Comparison of ENCODE assay signal across 10 mouse cellular contexts in the genomic region with DNA sequence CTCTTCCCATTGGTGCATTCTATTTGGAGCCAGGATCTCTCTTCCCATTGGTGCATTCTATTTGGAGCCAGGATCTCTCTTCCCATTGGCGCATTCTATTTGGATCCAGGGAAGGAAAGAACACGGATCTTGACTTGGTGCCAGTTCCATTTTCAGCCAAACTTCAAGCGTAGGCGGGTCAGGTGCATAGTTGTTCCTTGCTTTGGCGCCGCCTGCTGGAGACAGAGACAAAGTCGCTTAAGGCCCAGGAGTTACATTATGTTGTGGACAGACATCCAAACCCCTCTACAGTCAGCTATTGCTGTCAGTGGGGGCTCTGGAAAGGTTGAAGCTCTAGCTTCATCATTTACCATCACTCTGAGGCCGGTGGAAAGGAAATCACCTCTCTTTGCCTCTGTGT. TPM values are rescaled to one million over a fixed set of nuclear protein-coding genes. Genes with fewer than 3 reads are reported as not detected.
DNase-seq lines count a peak whose midpoint lies in the region; ATAC-seq and TF ChIP-seq lines count a peak whose summit lies in the region.
"Had no signal": no experiment of that assay in that cellular context is flagged by ENCODE, and none has a peak within 500 bp of the region (broad histone marks: within the 10 kb centered on the region; RNA-seq: fewer than 3 reads in every experiment).

No protein-coding gene starts in this region.

- no peak overlapping the region for H3K4me3 ChIP-seq in lung, adult 2 months (replicated peaks; ENCODE audit: extremely low read depth, low read depth, low read length)
- H3K4me3 ChIP-seq in cortical plate, adult 2 months (ENCODE audit: insufficient read depth, low read length), result no peak overlapping the region

- TF ChIP-seq POLR2A in lung, adult 2 months (IDR thresholded peaks at IDR 0.05; ENCODE audit: borderline replicate concordance, extremely low read depth, low read depth, low read length), result no peak
- no peak for TF ChIP-seq POLR2A in cortical plate, adult 2 months (IDR thresholded peaks at IDR 0.05; ENCODE audit: extremely low read depth, insufficient read depth, low read length)

- ATAC-seq in inflammation-experienced regulatory T-cells, adult 6 months, result no peak
- ATAC-seq: intestine, embryonic 16.5 days had no signal

- no peaks in the 10 kb centered on the region for H3K4me1 ChIP-seq in lung, adult 2 months (ENCODE audit: control insufficient read depth, insufficient read depth, low read length)
- no peaks in the 10 kb centered on the region for H3K4me1 ChIP-seq in cortical plate, adult 2 months (ENCODE audit: control insufficient read depth, insufficient read depth, low read length)

- TF ChIP-seq CTCF in lung, adult 2 months (IDR thresholded peaks at IDR 0.05; ENCODE audit: insufficient read depth, low read length), result peak; percentile 39; the same call in 1 of the 2 replicates
- TF ChIP-seq CTCF in cortical plate, adult 2 months (IDR thresholded peaks at IDR 0.05; ENCODE audit: extremely low read depth, insufficient read depth, low read length), result 0 out of 2 replicates have a peak, but pooled peaks have one; percentile 8

- no peak overlapping the region for H3K27ac ChIP-seq in cortical plate, adult 2 months (ENCODE audit: insufficient read depth, low read length)

- WGBS in lung, adult 2 months, result 66% methylated on average over 8 of the region's 8 CpGs

- DNase-seq in lung, adult 2 months, result no peak
- no peak for DNase-seq in lung, adult 18-20 months
- peak; percentile 42 for DNase-seq in MEL-GATA-1-ER (ENCODE audit: extremely low read depth, low read depth)
- DNase-seq in testis, postnatal 10 days (ENCODE audit: low spot score), result peak; percentile 53
- no peak for DNase-seq in urinary bladder, postnatal 36 days (ENCODE audit: low spot score in 2 of 2)
- DNase-seq: cerebellum, adult 2 months had no signal

RNA-seq across cellular contexts. Expression of a gene that starts 18.8 kb away (rescaled TPM):
- 26.8 and 33.9 TPM in 2 replicates for polyA plus RNA-seq in lung, adult 2 months (2012; rRNA removed)
- 112 and 115 TPM in 2 replicates for polyA plus RNA-seq in cortical plate, adult 2 months (2012; rRNA removed)
- 100 to 1,000 TPM; 141 to 184 (median 147) TPM for polyA plus RNA-seq in inflammation-experienced regulatory T-cells, adult 6 months (2017; shearing (Covaris generic))

RNA-seq across cellular contexts. Expression of a gene that starts 21.0 kb away (rescaled TPM):
- not detected in 2 replicates for polyA plus RNA-seq in lung, adult 2 months (2012; rRNA removed)
- not detected in 2 replicates for polyA plus RNA-seq in cortical plate, adult 2 months (2012; rRNA removed)
- polyA plus RNA-seq in inflammation-experienced regulatory T-cells, adult 6 months (2017; shearing (Covaris generic)), result not detected
- polyA plus RNA-seq: cerebellum, adult 2 months; intestine, embryonic 16.5 days; liver, embryonic 16.5 days had no signal

Comparison
In these comparisons a context has a peak if more than half of its experiments do, and no peak if none do; other contexts are left out.
1. DNase-seq: peak in MEL-GATA-1-ER (single experiment) and testis, postnatal 10 days (single experiment); none in lung, adult 2 months (single experiment), lung, adult 18-20 months (0 of 2) and urinary bladder, postnatal 36 days (0 of 2).